Mouse (Mus musculus) bone marrow, adult 2 months (tissue): ENCODE data around the gene Vwa3a.

Experiments
- CTCF ChIP-seq: fragments of 200-500 bp; IDR thresholded peaks from 2 replicates; pipeline ENCODE4 v1.5.1; 2011; ENCODE audit warnings: low read length, control low read depth; ENCODE audit not compliant: control insufficient read depth, insufficient read depth
- POLR2A ChIP-seq: fragments of 200-500 bp; IDR thresholded peaks from 2 replicates; pipeline ENCODE4 v1.6.1; 2011; ENCODE audit warnings: low read depth, mild to moderate bottlenecking, control low read depth, low read length, borderline replicate concordance; ENCODE audit not compliant: control insufficient read depth

- TF ChIP-seq CTCF (no peak), POLR2A (no peak)
Measured at GRCm38 (mm10) chr7:120795544-120795943, 56.4 kb downstream of the Vwa3a start.
